Comparison of ENCODE assay signal across 11 mouse cellular contexts in the genomic region with DNA sequence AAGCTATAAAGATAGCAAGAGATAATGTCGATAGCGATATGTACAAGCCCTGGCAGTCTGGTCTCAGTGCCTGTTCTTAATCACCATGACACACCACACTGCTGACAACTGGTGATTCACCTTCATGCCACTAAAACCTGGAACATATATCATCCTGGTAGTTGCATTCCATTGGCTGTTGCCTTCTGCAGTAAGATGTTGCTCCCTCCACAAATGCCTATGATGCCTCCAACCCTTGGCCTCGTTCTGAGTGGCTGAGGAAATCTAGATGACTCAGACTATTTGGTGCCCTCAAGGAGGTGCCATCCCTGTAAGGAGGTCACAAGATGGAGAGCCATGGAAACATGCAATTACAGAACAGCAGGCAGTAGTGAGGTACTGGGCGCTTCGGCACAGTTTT.
"Had no signal": no experiment of that assay in that cellular context is flagged by ENCODE, and none has a peak within 500 bp of the region (broad histone marks: within the 10 kb centered on the region; RNA-seq: fewer than 3 reads in every experiment).

No protein-coding gene starts in this region.

- DNase-seq: kidney, postnatal 25 days; layer of hippocampus, adult 9-11 months; liver, postnatal 0 days; lung, embryonic 14.5 days; lung, postnatal 10 days; lung, postnatal 4 days; midbrain, embryonic 14.5 days; right cerebral cortex, adult 18-20 months; right cerebral cortex, postnatal 14 days; right cerebral cortex, postnatal 4 days; thymus, postnatal 25 days had no signal
